Mouse (Mus musculus) adrenal gland, adult 2 months (tissue): ENCODE data around the gene Sos2. TPM values are rescaled to one million over a fixed set of nuclear protein-coding genes. Genes with fewer than 3 reads are reported as not detected.

Experiments
- DNase-seq: peaks from one replicate; pipeline ENCODE4 v3.0.0; 2021
- microRNA-seq, 2 experiments: library from miRNA; unstranded; fragments of <30 nt; microRNA quantifications; one replicate each; pipeline ENCODE4 v1.2.0; 2021
- polyA plus RNA-seq: library from polyadenylated mRNA; depleted of rRNA; stranded (reverse); fragments of >200 nt; gene quantifications from 2 replicates; pipeline ENCODE4 v1.2.3, GENCODE M21; 2012; rRNA removed
- total RNA-seq, 2 experiments: library from RNA; stranded (reverse); gene quantifications; 2 replicates each; pipeline ENCODE4 v1.2.3; 2021

The Sos2 gene
- total and polyA plus RNA-seq, 3 experiments: 14.1 to 55.2 (median 44.2) TPM

DNA sequence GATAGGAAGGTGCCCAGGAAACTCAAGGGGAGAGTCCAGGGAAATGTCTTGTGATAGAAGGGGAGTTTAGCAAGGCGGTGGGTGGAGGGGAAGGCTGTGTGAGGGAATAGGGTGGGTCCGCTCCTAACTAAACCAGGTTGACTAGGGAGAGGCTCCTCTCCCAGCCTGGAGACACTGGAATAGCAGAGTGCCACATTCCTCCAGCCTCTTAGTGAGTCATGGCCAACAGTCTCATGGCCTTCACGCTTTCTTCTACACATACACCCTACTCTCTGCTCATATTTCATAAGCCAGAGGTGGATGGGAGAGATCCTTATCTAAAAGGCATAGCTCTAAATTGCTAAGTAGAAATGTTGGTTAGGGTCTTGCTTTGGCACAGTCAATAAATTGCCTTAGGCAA is 111.7 kb downstream of the Sos2 start:
- DNase-seq: peak; percentile 57

DNA sequence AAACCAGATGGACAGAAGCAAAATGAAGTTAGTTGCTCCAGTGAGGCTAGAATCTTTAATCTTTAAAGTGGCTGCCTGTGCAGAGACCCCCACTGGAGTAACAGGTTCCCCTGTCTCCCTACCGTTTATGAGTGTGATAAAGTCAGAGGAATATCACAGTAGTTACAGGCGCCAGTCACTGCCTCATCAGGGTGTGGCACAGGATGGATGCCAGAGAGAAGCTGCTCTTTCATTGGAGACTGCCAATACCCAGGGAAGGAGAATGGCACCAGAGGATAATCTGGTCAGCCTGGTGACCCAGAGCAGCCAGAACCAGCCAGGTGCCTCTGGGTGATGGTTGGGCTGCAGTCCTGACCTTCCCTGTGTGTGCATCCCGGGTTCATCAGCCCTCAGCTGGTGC is 113.4 kb downstream of the Sos2 start:
- DNase-seq: no peak

DNA sequence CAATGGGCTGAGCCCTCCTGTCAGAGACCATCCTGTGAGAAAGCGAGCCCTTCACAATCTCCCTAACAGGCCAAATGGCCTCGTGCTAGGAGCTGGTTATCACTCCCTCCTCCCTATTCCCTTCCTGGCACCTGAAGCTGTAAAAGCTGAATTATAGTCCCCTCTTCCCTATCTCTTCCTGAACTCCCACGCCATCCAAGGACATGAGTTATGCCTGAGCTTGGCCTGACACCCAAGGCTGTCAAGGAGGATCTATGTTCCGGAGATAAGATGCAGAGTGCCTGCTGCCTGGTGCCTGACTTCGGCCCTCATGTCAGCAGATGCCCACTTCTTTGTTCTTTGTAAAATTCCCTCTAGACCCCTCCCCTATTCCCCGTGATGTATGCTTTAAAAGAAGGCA is 120.6 kb downstream of the Sos2 start:
- peak; percentile 73 for DNase-seq

DNA sequence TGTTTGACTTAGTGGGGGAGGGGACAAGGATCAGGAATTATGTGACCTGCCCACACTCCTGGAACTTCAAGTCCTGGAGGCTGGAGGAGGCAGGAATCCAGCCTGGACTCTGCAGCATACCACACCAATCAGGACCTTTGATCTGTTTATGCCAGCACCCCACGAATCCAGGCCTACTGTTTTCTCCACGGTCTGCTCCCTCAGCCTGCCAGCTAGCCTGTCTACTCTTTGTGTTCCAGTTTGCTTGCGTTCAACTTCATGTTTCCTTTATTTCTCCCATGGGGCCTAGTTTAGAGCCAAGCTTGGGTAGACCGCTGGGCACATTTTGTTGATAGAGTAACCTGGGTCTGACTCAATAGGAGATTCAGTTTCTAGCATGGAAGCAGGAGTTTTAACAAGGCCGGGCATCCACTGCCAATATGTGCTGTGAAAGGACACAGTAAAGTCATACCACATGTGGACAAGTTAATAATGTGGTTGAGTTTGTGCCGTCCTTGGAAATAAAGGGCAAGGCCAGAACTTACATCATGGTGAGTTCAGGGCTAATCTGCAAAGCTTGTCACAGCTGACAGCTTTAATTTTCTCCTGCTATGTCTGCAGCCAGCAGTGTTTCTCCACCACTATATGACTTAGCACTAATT is 125.3 kb downstream of the Sos2 start:
- peak; percentile 87 for DNase-seq

DNA sequence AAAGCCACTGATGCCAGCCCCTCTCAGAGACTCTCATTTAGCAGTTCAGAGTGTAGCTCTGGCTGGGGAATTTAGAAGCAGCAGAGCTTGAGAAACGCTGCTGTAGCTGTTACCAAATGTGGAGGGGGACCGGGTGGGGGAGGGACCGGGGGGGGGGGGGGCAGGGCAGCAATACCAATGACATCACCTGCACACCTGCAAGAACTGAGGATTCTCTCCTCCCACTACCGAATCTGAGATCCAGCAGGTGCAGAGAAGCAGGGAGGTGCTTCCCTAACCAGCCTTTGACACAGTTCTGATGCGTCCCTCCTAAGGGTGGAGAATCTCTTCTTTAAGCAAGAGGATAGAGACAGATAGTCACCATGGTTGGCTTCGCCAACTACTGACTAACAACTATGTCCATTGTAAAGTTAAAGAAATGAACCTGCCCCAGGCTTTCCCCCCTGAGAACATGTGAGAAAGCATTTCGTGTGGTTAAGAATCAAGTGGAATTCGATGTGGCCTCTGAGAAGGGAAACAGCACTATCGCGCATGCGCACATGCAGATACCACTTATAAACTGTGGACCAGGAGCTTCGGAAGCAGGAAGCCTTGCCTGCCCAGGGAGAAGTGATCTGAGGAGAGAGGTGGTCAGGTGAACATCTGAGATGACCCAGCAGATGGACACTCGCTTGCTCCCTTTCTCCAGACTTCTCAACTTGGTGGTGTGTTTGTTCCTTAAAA is 136.0 kb downstream of the Sos2 start:
- DNase-seq: no peak

DNA sequence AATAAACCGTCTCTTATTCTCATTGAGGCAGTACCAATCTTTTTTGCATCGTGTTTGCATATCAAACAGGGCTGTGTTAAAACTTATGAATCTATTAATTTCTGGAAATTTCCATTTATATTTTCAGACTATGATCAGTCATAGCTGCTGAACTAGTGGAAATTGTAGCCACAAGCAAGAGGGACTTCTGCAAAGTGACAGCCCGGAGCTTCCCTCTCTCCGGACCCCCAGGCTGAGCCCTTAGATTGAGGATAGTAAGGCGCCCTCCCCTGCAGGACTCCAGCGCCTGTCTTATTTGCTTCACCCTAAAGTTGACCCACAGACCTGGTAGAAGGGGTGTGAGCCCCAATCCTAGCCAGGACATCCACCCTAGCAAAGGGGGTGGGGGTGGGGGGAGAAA is 136.7 kb downstream of the Sos2 start:
- DNase-seq: no peak

DNA sequence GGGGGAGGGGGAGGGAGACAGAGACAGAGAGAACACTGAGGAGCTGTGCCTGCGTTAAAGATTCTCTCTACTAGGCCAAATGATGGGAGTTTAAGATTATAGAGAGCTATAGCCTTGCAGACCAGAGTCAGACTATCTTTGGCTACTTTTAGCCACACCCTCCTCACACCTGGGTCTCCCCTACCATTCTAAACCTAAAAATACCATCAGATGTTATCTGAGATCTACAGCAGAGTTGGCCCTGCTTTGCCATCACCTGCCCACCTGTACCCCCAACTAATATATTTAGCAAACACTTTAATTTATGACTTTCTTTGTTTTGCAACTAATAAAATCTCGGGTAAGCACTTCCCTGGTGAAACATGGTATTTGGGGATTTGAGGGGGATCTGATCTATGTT is 137.1 kb downstream of the Sos2 start:
- DNase-seq: no peak

DNA sequence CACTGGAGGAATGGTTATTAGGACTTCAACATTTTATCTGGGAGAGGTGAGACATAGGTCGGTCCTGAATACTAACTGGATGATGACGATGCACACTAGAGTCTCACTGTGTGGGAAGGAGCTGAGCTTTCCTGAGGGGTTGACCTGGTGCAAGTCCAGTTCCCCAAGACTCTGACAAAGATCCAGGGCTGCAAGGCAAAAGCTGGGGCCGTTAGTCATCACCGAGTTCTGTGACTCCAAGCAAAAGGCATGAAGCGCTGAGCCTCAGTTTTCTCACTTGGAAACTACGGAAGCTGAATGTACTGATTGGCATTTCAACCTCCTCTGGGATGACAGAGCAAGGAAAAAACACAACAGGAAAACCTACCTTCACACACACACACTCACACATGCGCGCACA is 139.3 kb downstream of the Sos2 start:
- DNase-seq: no peak

DNA sequence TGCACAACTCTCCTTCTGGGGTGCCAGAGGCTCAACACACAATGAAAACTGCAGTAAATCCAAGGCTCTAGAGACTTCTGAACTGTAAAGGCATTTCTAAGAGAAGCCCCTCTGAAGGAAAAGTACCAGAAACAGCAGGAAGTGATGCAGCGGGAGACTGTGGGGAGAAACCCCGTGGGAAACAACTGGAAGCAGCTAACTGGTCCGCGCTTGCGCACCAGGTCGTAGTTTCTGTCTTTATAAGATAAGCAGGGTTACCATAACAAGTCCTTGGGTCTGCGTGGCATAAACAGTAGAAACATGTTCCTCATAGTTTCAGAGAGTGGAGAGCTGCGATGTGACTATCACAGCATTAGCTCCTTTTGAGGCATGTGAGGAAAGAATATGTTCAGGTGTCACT is 140.0 kb downstream of the Sos2 start:
- DNase-seq: no peak

DNA sequence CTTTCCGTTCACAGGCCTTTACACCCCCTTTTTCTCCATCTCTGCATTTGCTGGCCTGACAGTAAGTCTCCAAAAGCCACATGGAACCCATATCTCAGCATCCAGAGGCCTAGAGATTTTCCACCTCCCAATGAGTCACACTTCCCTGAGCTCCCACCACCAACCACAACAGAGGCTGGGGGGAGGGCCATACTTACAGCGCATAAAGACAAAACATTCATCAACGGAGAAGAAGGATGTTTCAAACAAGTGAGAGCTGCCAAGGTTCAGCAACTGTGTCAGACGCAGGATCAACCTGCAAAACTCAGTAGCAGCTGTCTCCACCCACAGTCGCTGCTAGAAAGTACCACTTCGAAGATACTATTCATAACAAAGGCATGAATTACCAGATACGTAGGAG is 142.3 kb downstream of the Sos2 start:
- DNase-seq: no peak

DNA sequence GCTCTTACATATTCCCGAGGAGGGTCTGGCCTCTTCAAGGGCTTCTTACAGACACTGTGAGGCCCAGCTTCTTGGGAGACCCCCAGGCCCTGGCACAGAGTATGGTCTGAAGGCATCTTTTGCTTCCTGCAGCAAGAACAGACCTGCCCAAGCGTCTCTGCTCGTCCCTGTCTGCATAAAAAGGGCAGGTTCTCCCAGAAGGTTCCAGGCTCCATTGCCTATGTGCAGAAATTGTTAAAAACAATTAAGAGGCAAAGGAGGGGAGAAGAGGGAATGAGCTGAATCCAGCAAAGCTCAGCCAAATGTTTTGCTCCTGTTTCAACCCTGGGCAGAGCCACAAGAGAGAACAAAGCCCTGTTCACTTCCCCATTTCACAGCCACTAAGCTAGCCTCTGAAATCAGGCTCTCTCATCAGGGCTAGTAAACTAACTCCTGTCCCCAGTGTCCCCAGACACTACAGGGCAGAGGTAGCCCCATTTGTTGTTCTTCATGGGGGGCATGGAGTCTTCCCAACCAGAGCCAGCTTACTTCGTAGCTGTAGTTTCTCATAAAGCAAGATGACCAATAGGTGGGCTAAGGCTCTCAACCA is 143.2 kb downstream of the Sos2 start:
- DNase-seq: no peak

DNA sequence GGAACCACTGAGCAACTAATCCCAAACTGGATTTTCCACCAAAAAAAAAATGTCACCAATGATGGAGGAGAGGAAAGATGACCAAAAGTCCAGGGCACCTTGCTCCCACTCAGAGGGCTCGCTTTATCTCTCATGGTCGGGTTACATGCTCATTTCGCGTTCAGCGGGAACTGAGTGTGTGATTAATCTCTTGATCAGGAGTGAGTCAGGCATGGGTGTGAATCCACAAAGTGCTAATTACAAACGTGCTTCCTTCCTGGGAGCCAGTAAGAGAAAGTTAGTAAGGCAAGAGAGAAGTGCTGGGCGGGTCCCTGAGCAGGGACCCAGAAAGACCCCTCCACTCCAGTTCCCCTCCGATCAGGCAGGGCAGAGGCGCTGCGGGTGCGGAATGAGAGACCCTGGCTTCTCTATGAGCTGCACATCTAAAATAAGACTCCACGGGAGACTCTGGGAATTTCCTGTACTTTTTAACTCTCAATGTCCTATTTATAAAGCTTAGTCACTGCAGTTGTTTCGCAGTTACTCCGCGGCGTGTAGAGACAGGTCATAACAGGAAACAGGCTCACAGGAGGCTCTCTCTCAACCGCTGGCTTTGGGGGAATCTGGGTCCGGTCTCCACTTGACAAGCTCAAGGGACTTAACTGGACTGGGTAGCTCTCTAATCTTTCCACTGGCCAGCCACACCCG is 143.8 kb downstream of the Sos2 start:
- peak; percentile 34 for DNase-seq

DNA sequence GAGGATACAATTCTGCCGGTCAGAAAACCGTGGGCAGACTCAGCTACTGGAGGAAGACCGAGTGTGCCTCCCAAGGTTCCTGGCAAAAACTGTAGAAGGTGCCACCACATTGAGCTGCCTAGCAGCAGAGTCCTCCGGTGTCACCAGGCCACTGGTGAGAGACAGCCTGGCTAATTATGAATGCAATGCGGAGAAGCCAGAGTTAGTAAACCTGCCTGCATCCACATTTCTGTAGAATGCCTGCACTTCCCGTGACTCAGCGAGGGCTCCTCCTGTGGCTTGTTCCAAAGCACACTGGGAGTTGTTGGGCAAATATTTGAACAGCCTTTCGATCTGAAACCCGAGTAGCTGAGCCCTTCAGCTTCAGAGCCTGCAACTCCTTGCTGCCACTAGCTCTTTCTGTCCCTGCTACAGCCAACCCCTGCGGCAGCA is 144.4 kb downstream of the Sos2 start:
- peak; percentile 54 for DNase-seq

DNA sequence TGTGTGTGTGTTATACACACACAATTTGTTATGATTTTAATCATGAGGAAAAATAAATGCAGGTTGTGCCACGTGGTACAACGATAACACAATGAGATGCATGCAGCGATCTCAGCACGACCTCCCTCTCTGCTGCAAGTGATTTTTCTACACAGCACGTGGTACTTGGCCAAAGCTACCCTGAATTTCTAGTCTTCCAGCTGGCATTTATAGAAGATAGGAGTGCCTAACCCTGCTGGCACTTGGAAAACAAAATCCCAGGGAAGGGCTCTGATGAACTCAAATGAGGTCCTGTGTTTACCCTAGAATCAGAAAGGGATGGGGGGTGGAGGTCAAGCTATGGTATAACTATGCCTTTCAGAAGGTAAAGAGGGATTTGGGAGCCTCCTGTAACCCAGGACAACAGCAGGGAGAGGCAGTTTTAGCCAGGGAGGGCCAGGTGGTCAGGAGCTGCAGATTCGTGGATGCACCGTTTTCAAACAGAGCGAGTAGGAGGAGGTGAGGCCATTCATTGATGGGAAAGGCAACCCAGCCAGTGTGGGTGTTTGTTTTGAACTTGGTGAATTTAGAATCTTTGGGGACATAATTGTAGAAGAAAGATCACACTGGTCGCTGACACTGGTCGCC is 144.9 kb downstream of the Sos2 start:
- DNase-seq: no peak

Small RNA genes within 50 kb of the gene (microRNA-seq; reads per million reads assigned to microRNA genes)
- 0 reads per million in 2 experiments for gene Gm23018

Other genes starting within 250 kb of the Sos2 start
- 10 to 100 TPM; 12.4 to 15.2 TPM for gene Vcpkmt, start 98.8 kb downstream of the Sos2 start, total RNA-seq
- gene Vcpkmt, start 98.8 kb downstream of the Sos2 start, polyA plus RNA-seq: 6.1 and 7.4 TPM in 2 replicates
- 10 to 100 TPM; 17.3 to 27.0 TPM for gene L2hgdh, start 43.0 kb upstream of the Sos2 start, total RNA-seq
- 4.5 and 4.6 TPM in 2 replicates for gene L2hgdh, start 43.0 kb upstream of the Sos2 start, polyA plus RNA-seq
- 10 to 100 TPM; 13.4 to 19.2 TPM for gene Atp5s, start 43.1 kb upstream of the Sos2 start, total RNA-seq
- gene Atp5s, start 43.1 kb upstream of the Sos2 start, polyA plus RNA-seq: 12.6 and 13.0 TPM in 2 replicates
- gene Cdkl1, start 109.4 kb upstream of the Sos2 start, total RNA-seq: 1 to 10 TPM; 1.3 to 2.6 TPM
- gene Cdkl1, start 109.4 kb upstream of the Sos2 start, polyA plus RNA-seq: 0.27 and 0.42 TPM in 2 replicates
- gene Atl1, start 210.8 kb upstream of the Sos2 start, total RNA-seq: 10 to 100 TPM in 1 of 2 experiments, 1 to 10 TPM in 1; 5.6 to 10.2 TPM
- 1.4 and 1.7 TPM in 2 replicates for gene Atl1, start 210.8 kb upstream of the Sos2 start, polyA plus RNA-seq
- 10 to 100 TPM; 26.7 to 33.3 TPM for gene Map4k5, start 211.3 kb upstream of the Sos2 start, total RNA-seq
- 13.7 and 14.6 TPM in 2 replicates for gene Map4k5, start 211.3 kb upstream of the Sos2 start, polyA plus RNA-seq